In the genomic region with DNA sequence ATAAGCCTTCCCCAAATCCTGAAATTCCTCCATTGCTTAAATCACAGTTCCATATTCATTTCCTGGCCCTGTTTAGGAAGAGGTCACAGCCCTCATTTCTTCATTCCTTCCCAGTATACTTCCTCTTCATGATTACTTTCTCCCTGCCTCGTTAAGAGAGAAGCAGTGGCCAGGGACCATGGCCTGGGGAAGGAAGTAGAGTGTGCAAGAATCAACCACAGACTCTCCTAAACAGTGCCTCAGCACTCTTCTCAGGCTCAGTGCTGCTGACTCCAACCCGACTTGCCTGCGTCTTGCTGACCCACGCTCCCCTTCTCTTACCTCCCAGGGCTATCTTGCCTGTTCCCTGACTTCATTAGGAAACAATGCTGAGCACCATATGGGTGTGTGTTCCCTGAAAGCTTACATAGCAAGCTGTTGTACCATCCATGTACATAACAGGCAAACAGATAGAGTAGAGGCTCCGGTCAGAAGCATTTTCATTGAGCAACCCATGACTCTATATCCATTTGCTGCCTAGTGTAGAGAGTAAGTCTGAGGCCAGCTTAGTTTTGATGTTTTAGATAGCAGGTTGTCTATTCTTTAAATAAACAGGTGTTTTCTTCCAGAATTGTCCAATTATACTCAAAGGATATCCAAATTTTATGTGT, we compare ENCODE assay signal across 21 mouse cellular contexts. TPM values are rescaled to one million over a fixed set of nuclear protein-coding genes. Genes with fewer than 3 reads are reported as not detected.
DNase-seq lines count a peak whose midpoint lies in the region; ATAC-seq and TF ChIP-seq lines count a peak whose summit lies in the region.
"Had no signal": no experiment of that assay in that cellular context is flagged by ENCODE, and none has a peak within 500 bp of the region (broad histone marks: within the 10 kb centered on the region; RNA-seq: fewer than 3 reads in every experiment).

No protein-coding gene starts in this region.

- no peak for TF ChIP-seq POLR2A in lung, adult 2 months (IDR thresholded peaks at IDR 0.05; ENCODE audit: borderline replicate concordance, extremely low read depth, low read depth, low read length)

- H3K4me2 ChIP-seq in lung, embryonic 16.5 days (ENCODE audit: low read depth, low read length) = no peak overlapping the region
- peak overlapping the region; percentile 35; the same call in 1 of the 2 replicates for H3K4me2 ChIP-seq in liver, postnatal 0 days (ENCODE audit: low read depth, low read length)
- H3K4me2 ChIP-seq in midbrain, embryonic 16.5 days (ENCODE audit: low read length) = no peak overlapping the region
- H3K4me2 ChIP-seq: embryonic facial prominence, embryonic 12.5 days; intestine, embryonic 15.5 days; lung, embryonic 15.5 days; stomach, embryonic 15.5 days had no signal

- WGBS in lung, embryonic 16.5 days = 57% methylated on average over 5 of the region's 5 CpGs
- WGBS in lung, adult 2 months = 54% methylated on average over 5 of the region's 5 CpGs
- WGBS in liver, postnatal 0 days (ENCODE audit: insufficient replicate concordance) = 31% methylated on average over 5 of the region's 5 CpGs
- 84% methylated on average over 5 of the region's 5 CpGs for WGBS in midbrain, embryonic 16.5 days

- H3K4me1 ChIP-seq in lung, embryonic 16.5 days (replicated peaks; ENCODE audit: control insufficient read depth, insufficient read depth, low read length) = no peaks in the 10 kb centered on the region
- no peaks in the 10 kb centered on the region for H3K4me1 ChIP-seq in lung, adult 2 months (ENCODE audit: control insufficient read depth, insufficient read depth, low read length)
- H3K4me1 ChIP-seq in liver, postnatal 0 days (ENCODE audit: insufficient read depth) = no peaks in the 10 kb centered on the region
- no peaks in the 10 kb centered on the region for H3K4me1 ChIP-seq in midbrain, embryonic 16.5 days (ENCODE audit: control insufficient read depth, insufficient read depth, low read length)
- H3K4me1 ChIP-seq: embryonic facial prominence, embryonic 12.5 days; intestine, embryonic 15.5 days; lung, embryonic 15.5 days; stomach, embryonic 15.5 days had no signal

- no peak overlapping the region for H3K9ac ChIP-seq in lung, embryonic 16.5 days (ENCODE audit: low read length)
- H3K9ac ChIP-seq in liver, postnatal 0 days (replicated peaks) = no peak overlapping the region
- H3K9ac ChIP-seq in midbrain, embryonic 16.5 days (ENCODE audit: low read depth, low read length) = no peak overlapping the region
- H3K9ac ChIP-seq: embryonic facial prominence, embryonic 12.5 days; intestine, embryonic 15.5 days; lung, embryonic 15.5 days; stomach, embryonic 15.5 days had no signal

- no peaks in the 10 kb centered on the region for H3K36me3 ChIP-seq in lung, embryonic 16.5 days (ENCODE audit: control insufficient read depth, insufficient read depth, low read length)
- no peaks in the 10 kb centered on the region for H3K36me3 ChIP-seq in liver, postnatal 0 days (replicated peaks; ENCODE audit: insufficient read depth, low read length)
- no peaks in the 10 kb centered on the region for H3K36me3 ChIP-seq in midbrain, embryonic 16.5 days (ENCODE audit: control insufficient read depth, insufficient read depth, low read length)
- H3K36me3 ChIP-seq: embryonic facial prominence, embryonic 12.5 days; intestine, embryonic 15.5 days; lung, embryonic 15.5 days; stomach, embryonic 15.5 days had no signal

- peak; percentile 28; the same call in 1 of the 2 replicates for ATAC-seq in lung, embryonic 16.5 days (ENCODE audit: low read depth)
- peak; percentile 93 for ATAC-seq in liver, postnatal 0 days
- no peak for ATAC-seq in midbrain, embryonic 16.5 days
- ATAC-seq: intestine, embryonic 15.5 days had no signal

- no peak overlapping the region for H3K27ac ChIP-seq in lung, embryonic 16.5 days (ENCODE audit: low read length)
- H3K27ac ChIP-seq in liver, postnatal 0 days (ENCODE audit: low read depth) = peak overlapping the region; percentile 55
- H3K27ac ChIP-seq in midbrain, embryonic 16.5 days (ENCODE audit: low read length) = no peak overlapping the region
- H3K27ac ChIP-seq: embryonic facial prominence, embryonic 12.5 days; intestine, embryonic 15.5 days; lung, embryonic 15.5 days; stomach, embryonic 15.5 days had no signal

- no peaks in the 10 kb centered on the region for H3K9me3 ChIP-seq in lung, embryonic 16.5 days (ENCODE audit: control insufficient read depth, low read length)
- H3K9me3 ChIP-seq in liver, postnatal 0 days (ENCODE audit: low read length) = no peaks in the 10 kb centered on the region
- no peaks in the 10 kb centered on the region for H3K9me3 ChIP-seq in midbrain, embryonic 16.5 days (replicated peaks; ENCODE audit: control insufficient read depth, low read length, poor library complexity, severe bottlenecking)
- H3K9me3 ChIP-seq: embryonic facial prominence, embryonic 12.5 days; intestine, embryonic 15.5 days; lung, embryonic 15.5 days; stomach, embryonic 15.5 days had no signal

- DNase-seq in gastrocnemius, postnatal 25 days = peak; percentile 13
- DNase-seq in gastrocnemius, adult 8-10 months (ENCODE audit: low spot score in 2 of 2) = no peak
- DNase-seq in lung, adult 2 months = no peak
- peak; percentile 21 for DNase-seq in liver, postnatal 0 days
- DNase-seq in skeletal muscle tissue, adult 2 months (ENCODE audit: low read depth, low spot score) = peak; percentile 39
- no peak for DNase-seq in left cerebral cortex, adult 18-20 months (ENCODE audit: low spot score in 2 of 2)
- DNase-seq: adrenal gland, postnatal 25 days; cerebellum, adult 8-10 months; kidney, postnatal 36 days; right cerebral cortex, postnatal 25 days; thymus, postnatal 25 days had no signal

- no peaks in the 10 kb centered on the region for H3K27me3 ChIP-seq in lung, embryonic 16.5 days (ENCODE audit: control insufficient read depth, insufficient read depth, low read depth, low read length)
- H3K27me3 ChIP-seq in liver, postnatal 0 days (ENCODE audit: insufficient read depth, low read length) = no peaks in the 10 kb centered on the region
- no peaks in the 10 kb centered on the region for H3K27me3 ChIP-seq in midbrain, embryonic 16.5 days (ENCODE audit: control insufficient read depth, insufficient read depth, low read depth, low read length)
- H3K27me3 ChIP-seq: embryonic facial prominence, embryonic 12.5 days; intestine, embryonic 15.5 days; lung, embryonic 15.5 days; stomach, embryonic 15.5 days had no signal

- no peak overlapping the region for H3K4me3 ChIP-seq in lung, embryonic 16.5 days (ENCODE audit: low read length)
- no peak overlapping the region for H3K4me3 ChIP-seq in lung, adult 2 months (replicated peaks; ENCODE audit: extremely low read depth, low read depth, low read length)
- H3K4me3 ChIP-seq in liver, postnatal 0 days (ENCODE audit: low read depth, low read length) = no peak overlapping the region
- no peak overlapping the region for H3K4me3 ChIP-seq in midbrain, embryonic 16.5 days (ENCODE audit: low read depth, low read length)
- H3K4me3 ChIP-seq: embryonic facial prominence, embryonic 12.5 days; intestine, embryonic 15.5 days; lung, embryonic 15.5 days; stomach, embryonic 15.5 days had no signal

- no peak for TF ChIP-seq EP300 in liver, postnatal 0 days (IDR thresholded peaks at IDR 0.05; ENCODE audit: low read depth)

- no peak for TF ChIP-seq CTCF in lung, adult 2 months (IDR thresholded peaks at IDR 0.05; ENCODE audit: insufficient read depth, low read length)
- TF ChIP-seq CTCF in liver, postnatal 0 days (IDR thresholded peaks at IDR 0.05; ENCODE audit: low read depth) = no peak

RNA-seq across cellular contexts. Expression of gene Cd163, which starts 31.1 kb away (rescaled TPM):
- total RNA-seq in gastrocnemius, postnatal 25 days (2021) = 10 to 100 TPM in 1 of 2 experiments, 1 to 10 TPM in 1; 8.5 to 10.9 TPM
- 1 to 10 TPM; 1.8 to 7.7 (median 4.3) TPM for total RNA-seq in gastrocnemius, adult 8-10 months (2022)
- 0.36 and 0.41 TPM in 2 replicates for polyA plus RNA-seq in lung, embryonic 16.5 days (2015; fragmentation: Nextera tagmentation; extraction: Ambion mirVana)
- polyA plus RNA-seq in lung, adult 2 months (2012; rRNA removed) = 1.0 and 1.6 TPM in 2 replicates
- polyA plus RNA-seq in liver, postnatal 0 days (2015; fragmentation: Nextera tagmentation; extraction: Ambion mirVana) = 0.90 and 1.0 TPM in 2 replicates
- polyA plus RNA-seq in midbrain, embryonic 16.5 days (2015; fragmentation: Nextera tagmentation; extraction: Ambion mirVana) = 1.0 and 1.1 TPM in 2 replicates
- 1 to 10 TPM; 1.6 to 1.7 TPM for total RNA-seq in left cerebral cortex, adult 18-20 months (2021)
- polyA plus RNA-seq: embryonic facial prominence, embryonic 12.5 days; forebrain, embryonic 11.5 days had no signal

RNA-seq across cellular contexts. Expression of gene Vmn2r27, which starts 41.7 kb away (rescaled TPM):
- total RNA-seq in gastrocnemius, postnatal 25 days (2021) = not detected
- total RNA-seq in gastrocnemius, adult 8-10 months (2022) = not detected
- polyA plus RNA-seq in lung, embryonic 16.5 days (2015; fragmentation: Nextera tagmentation; extraction: Ambion mirVana) = not detected in 2 replicates
- not detected in 2 replicates for polyA plus RNA-seq in lung, adult 2 months (2012; rRNA removed)
- not detected in 2 replicates for polyA plus RNA-seq in liver, postnatal 0 days (2015; fragmentation: Nextera tagmentation; extraction: Ambion mirVana)
- polyA plus RNA-seq in midbrain, embryonic 16.5 days (2015; fragmentation: Nextera tagmentation; extraction: Ambion mirVana) = not detected in 2 replicates
- under 1 TPM; 0.12 to 0.14 TPM for total RNA-seq in left cerebral cortex, adult 18-20 months (2021)
- total RNA-seq: adrenal gland, postnatal 25 days; gastrocnemius, adult 18-20 months; heart, postnatal 14 days; left cerebral cortex, postnatal 10 days had no signal
- polyA plus RNA-seq: embryonic facial prominence, embryonic 12.5 days; forebrain, embryonic 11.5 days; intestine, embryonic 15.5 days; lung, embryonic 15.5 days; stomach, embryonic 15.5 days had no signal

Comparison
In these comparisons a context has a peak if more than half of its experiments do, and no peak if none do; other contexts are left out.
1. DNase-seq: peak in gastrocnemius, postnatal 25 days (single experiment), liver, postnatal 0 days (single experiment) and skeletal muscle tissue, adult 2 months (single experiment); none in gastrocnemius, adult 8-10 months (0 of 2), lung, adult 2 months (single experiment) and left cerebral cortex, adult 18-20 months (0 of 2).